Mouse (Mus musculus) cortical plate, adult 2 months (tissue): ENCODE results near the gene Rps19.

ENCODE experiments used
- CTCF ChIP-seq: fragments of 200-500 bp; IDR thresholded peaks from 2 replicates; pipeline ENCODE4 v1.5.1; 2011; ENCODE audit warnings: mild to moderate bottlenecking, control low read depth, low read length; ENCODE audit not compliant: insufficient read depth; ENCODE audit errors: extremely low read depth
- POLR2A ChIP-seq: fragments of 200-500 bp; IDR thresholded peaks from 2 replicates; pipeline ENCODE4 v1.6.1; 2011; ENCODE audit warnings: mild to moderate bottlenecking, low read length, control low read depth; ENCODE audit not compliant: insufficient read depth; ENCODE audit errors: extremely low read depth

- TF ChIP-seq POLR2A: no peak
- no peak for TF ChIP-seq CTCF
Measured at GRCm38 (mm10) chr7:24877588-24877987, 6.6 kb upstream of the Rps19 start.
